Comparison of ENCODE assay signal across 8 mouse cellular contexts in genomic region chr3:152089178-152089577, GRCm38 (mm10).
DNase-seq lines count a peak whose midpoint lies in the region; ATAC-seq lines count a peak whose summit lies in the region.

No protein-coding gene starts in this region.

- DNase-seq in gastrocnemius, adult 18-20 months (ENCODE audit: low spot score), result peak; percentile 39
- no peak for DNase-seq in gastrocnemius, postnatal 25 days
- DNase-seq in urinary bladder, postnatal 36 days (ENCODE audit: low spot score in 2 of 2), result peak; percentile 35 to 42
- no peak for DNase-seq in urinary bladder, postnatal 4 days (ENCODE audit: low spot score in 2 of 2)
- peak; percentile 72 for DNase-seq in kidney, adult 18-20 months
- peak; percentile 69 for DNase-seq in lung, postnatal 36 days
- peak; percentile 67 for DNase-seq in testis, postnatal 10 days (ENCODE audit: low spot score)

- peak; percentile 80 for ATAC-seq in erythroblast, adult 5-6 weeks (replicated peaks; ENCODE audit: low FRiP score, poor library complexity, severe bottlenecking)

Comparison
In these comparisons a context has a peak if more than half of its experiments do, and no peak if none do; other contexts are left out.
1. DNase-seq: peak in gastrocnemius, adult 18-20 months (single experiment), urinary bladder, postnatal 36 days (2 of 2), kidney, adult 18-20 months (single experiment), lung, postnatal 36 days (single experiment) and testis, postnatal 10 days (single experiment); none in gastrocnemius, postnatal 25 days (single experiment) and urinary bladder, postnatal 4 days (0 of 2).